ENCODE assay signal across 12 mouse cellular contexts in the genomic region with DNA sequence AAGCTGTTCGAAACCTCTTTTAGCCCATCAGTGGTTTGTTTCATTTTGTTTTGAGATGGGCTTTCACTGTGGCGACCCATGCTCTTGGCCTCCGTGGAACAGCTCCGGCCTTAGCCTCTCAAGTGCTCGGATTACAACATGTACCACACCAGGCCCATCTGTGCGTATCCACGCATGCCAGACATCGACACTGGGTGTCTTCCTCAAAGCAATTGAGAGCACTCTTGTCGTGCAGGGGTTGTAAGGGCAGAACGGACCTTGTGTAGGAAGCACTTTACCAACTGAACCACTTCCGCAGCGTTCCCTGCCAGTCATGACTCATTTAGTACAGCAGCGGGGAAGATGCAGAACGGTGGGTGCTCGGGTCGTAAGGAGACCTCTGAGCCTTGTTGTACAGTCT.
A peak's percentile ranks its signal among the peaks of the same experiment; 100 is the strongest.
DNase-seq lines count a peak whose midpoint lies in the region; ATAC-seq and TF ChIP-seq lines count a peak whose summit lies in the region.
"Had no signal": no experiment of that assay in that cellular context is flagged by ENCODE, and none has a peak within 500 bp of the region (broad histone marks: within the 10 kb centered on the region; RNA-seq: fewer than 3 reads in every experiment).

No protein-coding gene starts in this region.

- WGBS in hindbrain, postnatal 0 days: 59% methylated on average over 16 of the region's 16 CpGs
- WGBS in hindbrain, embryonic 12.5 days: 69% methylated on average over 16 of the region's 16 CpGs

- H3K4me2 ChIP-seq in hindbrain, postnatal 0 days (ENCODE audit: low read depth, low read length): no peak overlapping the region
- H3K4me2 ChIP-seq in hindbrain, embryonic 12.5 days (replicated peaks): no peak overlapping the region
- H3K4me2 ChIP-seq: liver, embryonic 13.5 days; stomach, embryonic 15.5 days had no signal

- no peaks in the 10 kb centered on the region for H3K27me3 ChIP-seq in hindbrain, postnatal 0 days (ENCODE audit: insufficient read depth, low read length)
- no peaks in the 10 kb centered on the region for H3K27me3 ChIP-seq in hindbrain, embryonic 12.5 days
- H3K27me3 ChIP-seq: liver, embryonic 13.5 days; stomach, embryonic 15.5 days had no signal

- H3K36me3 ChIP-seq in hindbrain, postnatal 0 days (ENCODE audit: insufficient read depth, low read length): no peaks in the 10 kb centered on the region
- no peaks in the 10 kb centered on the region for H3K36me3 ChIP-seq in hindbrain, embryonic 12.5 days
- H3K36me3 ChIP-seq: liver, embryonic 13.5 days; stomach, embryonic 15.5 days had no signal

- no peak overlapping the region for H3K27ac ChIP-seq in hindbrain, postnatal 0 days
- H3K27ac ChIP-seq in hindbrain, embryonic 12.5 days: no peak overlapping the region
- H3K27ac ChIP-seq: heart, adult 2 months; liver, embryonic 13.5 days; stomach, embryonic 15.5 days had no signal

- no peak for DNase-seq in hindbrain, postnatal 0 days (ENCODE audit: low spot score)
- peak; percentile 31 for DNase-seq in thymus, postnatal 0 days (ENCODE audit: low spot score)
- no peak for DNase-seq in thymus, postnatal 10 days (ENCODE audit: low spot score in 2 of 2)
- DNase-seq in spleen, adult 12 weeks (ENCODE audit: low spot score): no peak
- no peak for DNase-seq in retina, embryonic 14.5 days (ENCODE audit: low spot score)
- no peak for DNase-seq in left cerebral cortex, adult 9 months (ENCODE audit: low spot score in 2 of 2)
- DNase-seq: heart, adult 2 months; liver, embryonic 13.5 days had no signal

- ATAC-seq in hindbrain, postnatal 0 days: no peak
- no peak for ATAC-seq in hindbrain, embryonic 12.5 days (ENCODE audit: low FRiP score)
- peak; percentile 57 for ATAC-seq in granulocyte monocyte progenitor cell, adult 5-6 weeks (replicated peaks; ENCODE audit: poor library complexity, severe bottlenecking)
- ATAC-seq: hindbrain, embryonic 16.5 days had no signal

- H3K4me3 ChIP-seq in hindbrain, postnatal 0 days (ENCODE audit: low read length): no peak overlapping the region
- H3K4me3 ChIP-seq in hindbrain, embryonic 12.5 days: no peak overlapping the region
- H3K4me3 ChIP-seq: heart, adult 2 months; liver, embryonic 13.5 days; stomach, embryonic 15.5 days had no signal

- 0 out of 2 replicates have a peak overlapping the region, but pooled peaks have one; percentile 24 for H3K9ac ChIP-seq in hindbrain, postnatal 0 days (replicated peaks; ENCODE audit: low read length)
- H3K9ac ChIP-seq in hindbrain, embryonic 12.5 days: no peak overlapping the region
- H3K9ac ChIP-seq: liver, embryonic 13.5 days; stomach, embryonic 15.5 days had no signal

- TF ChIP-seq CTCF in hindbrain, postnatal 0 days (IDR thresholded peaks at IDR 0.05; ENCODE audit: low read depth): no peak

- no peaks in the 10 kb centered on the region for H3K9me3 ChIP-seq in hindbrain, postnatal 0 days (ENCODE audit: low read length)
- H3K9me3 ChIP-seq in hindbrain, embryonic 12.5 days (replicated peaks): no peaks in the 10 kb centered on the region
- H3K9me3 ChIP-seq: liver, embryonic 13.5 days; stomach, embryonic 15.5 days had no signal

- H3K4me1 ChIP-seq in hindbrain, postnatal 0 days (ENCODE audit: insufficient read depth, low read length): peaks cover 19% of the 10 kb centered on the region
- H3K4me1 ChIP-seq in hindbrain, embryonic 12.5 days: peaks cover 45% of the 10 kb centered on the region
